Mouse (Mus musculus) left cerebral cortex, postnatal 36 days (tissue): ENCODE results near the gene Lrrfip2. TPM values are rescaled to one million over a fixed set of nuclear protein-coding genes. Genes with fewer than 3 reads are reported as not detected.

Source experiments
- DNase-seq, 2 experiments: peaks; one replicate each; pipeline ENCODE4 v3.0.0; 2021 to 2022; ENCODE audit warnings: low spot score in 2 of 2, mixed read lengths in 1 of 2
- intact Hi-C: fragments of 180-260 bp; cut with DNase I; formaldehyde crosslinking; loops from one replicate; pipeline ENCODE4 v1.15.1; 2025
- total RNA-seq, 2 experiments: library from RNA; stranded (reverse); gene quantifications; 2 replicates each; pipeline ENCODE4 v1.2.3; 2021

Lrrfip2 gene
- total RNA-seq, 2 experiments from 2014 or later, result 37.1 to 47.9 TPM

DNA sequence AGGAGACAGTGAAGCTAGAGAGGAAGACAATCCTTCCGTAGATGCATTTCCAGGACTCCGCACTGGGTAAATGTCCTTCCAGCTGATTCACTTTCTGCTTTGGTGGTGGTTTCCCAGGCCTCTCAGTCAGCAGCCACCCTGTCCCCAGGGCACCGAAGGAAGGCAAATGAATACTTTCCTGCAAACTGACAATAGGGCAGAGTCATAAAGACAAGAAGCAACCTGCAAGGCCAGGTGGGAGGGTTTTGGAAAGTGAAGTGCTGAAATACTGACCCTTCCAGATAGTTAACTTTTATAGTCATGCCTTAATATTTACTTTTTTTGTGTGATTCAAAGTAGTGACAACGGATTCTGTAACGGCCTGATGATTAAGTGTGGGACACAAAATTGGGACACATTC, 13.5 kb upstream of the Lrrfip2 start:
- intact Hi-C loops, result no loop called here

DNA sequence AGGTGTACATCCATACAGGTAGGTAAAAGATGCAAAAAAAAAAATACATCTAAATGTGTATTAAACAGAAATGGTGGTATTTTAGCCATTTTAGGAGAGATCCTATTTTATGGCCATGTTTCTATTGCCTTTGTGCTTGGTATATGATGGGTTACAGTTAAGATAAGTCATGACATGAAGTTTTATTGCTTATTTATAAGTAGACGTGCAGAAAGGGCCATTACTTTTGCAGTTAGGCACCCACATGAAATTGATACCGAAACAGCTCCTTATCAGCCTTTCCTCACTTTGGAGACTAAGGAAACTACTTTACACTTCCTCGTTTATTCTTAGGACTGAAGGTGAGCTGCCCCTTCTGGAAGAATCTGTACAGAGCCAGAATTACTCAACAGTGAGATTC, 9.5 kb upstream of the Lrrfip2 start:
- DNase-seq, result no peak
- intact Hi-C loops, result no loop called here

More for the DNA sequence above, 13.5 kb upstream of the Lrrfip2 start:
- DNase-seq, result no peak

DNA sequence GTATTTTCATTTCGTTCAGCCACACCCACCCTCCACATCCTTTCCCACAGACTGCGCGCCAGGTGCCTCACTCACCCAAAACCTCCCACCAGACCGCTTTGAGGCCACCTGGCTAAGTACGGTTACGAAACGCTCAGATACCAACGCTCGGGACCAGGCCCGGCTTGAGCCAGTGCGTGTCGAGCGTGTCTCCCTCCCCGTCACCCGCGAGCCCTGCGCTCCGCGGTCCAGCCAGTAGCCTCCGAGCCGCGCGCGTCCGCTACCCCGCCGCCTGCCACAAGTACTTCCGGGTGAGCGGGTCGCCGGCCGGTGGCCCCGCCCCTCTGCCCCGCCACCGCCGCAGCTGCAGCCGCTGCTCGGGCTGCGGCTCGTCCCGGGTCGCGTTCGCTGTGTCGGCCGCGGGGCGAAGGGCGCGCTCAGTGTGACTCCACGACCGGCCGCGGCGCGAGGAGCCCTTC, 431 bp downstream of the Lrrfip2 start:
- intact Hi-C loops, result loop anchor here (5.0 kb wide), 2 partner anchors 89 to 154 kb away; partner anchors contain the start of genes Epm2aip1 and Mlh1
- peak; percentile 82 to 85 for DNase-seq

DNA sequence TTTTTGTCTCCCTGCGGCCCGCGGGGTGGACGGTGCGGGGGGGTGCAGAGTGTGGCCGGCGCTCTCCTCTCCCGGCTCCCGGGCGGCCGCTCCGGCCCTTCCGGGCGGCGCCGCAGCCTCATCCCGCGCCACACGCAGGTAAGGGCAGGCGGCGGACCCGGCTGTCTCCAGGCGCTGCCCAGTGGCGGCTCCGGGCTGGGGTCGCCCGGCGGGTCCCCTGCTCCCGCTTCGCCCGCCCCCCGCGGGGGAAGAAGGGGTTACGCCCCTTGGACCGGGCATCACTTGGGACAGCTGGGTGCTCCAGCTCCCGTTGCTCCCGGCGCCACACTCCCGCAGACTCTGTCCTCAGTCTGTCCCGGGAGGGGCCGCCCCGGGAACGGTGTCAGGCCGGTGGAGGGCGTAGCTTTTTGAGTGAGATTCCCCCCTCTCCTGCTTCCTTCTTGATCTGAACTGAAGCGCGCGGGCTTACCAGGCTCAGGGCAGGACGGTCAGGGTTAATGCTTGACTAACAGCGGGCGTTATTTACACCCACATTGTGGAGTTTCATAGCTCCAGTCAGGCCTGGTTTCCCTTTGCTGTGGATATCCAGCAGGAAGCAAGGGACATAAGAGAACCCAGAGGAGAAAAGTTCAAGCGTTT, 979 bp downstream of the Lrrfip2 start:
- intact Hi-C loops, result loop anchor here (5.0 kb wide), 2 partner anchors 89 to 154 kb away; partner anchors contain the start of genes Epm2aip1 and Mlh1
- peak; percentile 48 to 51 for DNase-seq

DNA sequence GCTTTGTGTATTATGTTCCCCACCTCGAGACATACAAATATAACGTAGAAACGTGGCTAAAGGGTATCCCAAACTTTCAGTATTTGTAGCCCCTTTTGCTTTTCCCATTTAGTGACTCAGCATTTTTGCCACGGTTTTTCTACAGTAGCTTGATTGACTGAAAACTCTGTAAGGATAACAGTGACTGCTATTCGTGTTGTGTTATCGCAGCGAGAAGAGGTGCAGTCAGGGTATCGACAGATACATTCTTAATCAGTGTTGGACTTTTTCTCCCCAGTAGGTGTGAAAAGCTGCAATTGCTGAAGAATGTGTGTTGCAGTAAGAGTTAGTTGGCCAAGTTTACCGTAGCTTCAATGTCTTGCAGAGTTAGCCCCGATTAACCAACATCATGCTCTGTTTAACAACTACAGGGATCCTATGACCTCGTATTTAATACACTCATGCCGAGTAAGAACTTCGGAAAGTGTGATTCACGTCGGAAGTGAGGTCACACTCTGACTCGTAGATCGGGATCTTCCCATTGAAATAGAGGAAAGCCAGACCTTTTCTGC, 1.6 kb downstream of the Lrrfip2 start:
- DNase-seq, result no peak
- intact Hi-C loops, result loop anchor here (5.0 kb wide), 2 partner anchors 88 to 153 kb away; partner anchors contain the start of genes Epm2aip1 and Mlh1

DNA sequence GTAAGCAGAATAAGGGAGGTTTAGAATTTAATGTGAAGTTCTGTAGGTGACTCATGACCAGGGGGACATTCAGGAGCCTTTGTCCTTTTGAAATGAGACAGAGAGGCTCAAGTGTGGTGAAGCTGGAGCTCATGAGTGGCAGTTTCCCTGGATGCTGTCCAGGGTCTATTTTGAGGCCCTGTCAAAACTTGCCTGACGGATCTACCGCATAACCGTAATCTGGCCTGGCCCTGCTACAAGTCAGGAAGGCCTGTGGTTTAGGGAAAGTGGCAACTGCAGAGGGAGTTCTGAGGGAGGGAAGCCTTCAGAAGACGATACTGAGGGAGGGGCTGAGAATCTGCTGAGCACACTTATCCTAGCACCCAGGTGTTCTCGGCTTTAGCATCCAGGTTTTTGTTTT, 5.1 kb downstream of the Lrrfip2 start:
- DNase-seq, result no peak
- intact Hi-C loops, result no loop called here

DNA sequence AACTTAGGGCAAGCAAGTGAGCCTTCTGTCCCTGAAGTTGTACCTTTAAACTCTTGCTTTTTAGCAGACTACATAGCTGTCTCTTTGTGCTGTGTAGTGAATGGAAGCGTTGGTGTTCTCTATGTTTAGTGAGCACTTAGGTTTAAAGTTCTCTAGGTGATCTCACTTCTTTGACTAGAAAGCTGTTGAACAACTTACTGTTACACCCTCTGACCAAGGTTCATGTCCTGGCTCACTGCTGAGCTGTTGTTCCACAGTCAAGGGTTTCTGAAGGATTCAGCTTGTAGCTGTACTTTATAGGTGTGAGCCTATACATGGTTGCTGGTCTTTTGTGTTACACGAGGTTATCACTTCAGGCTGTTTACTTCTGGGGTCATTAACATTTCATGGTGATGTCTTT, 5.9 kb downstream of the Lrrfip2 start:
- intact Hi-C loops, result no loop called here
- no peak for DNase-seq

DNA sequence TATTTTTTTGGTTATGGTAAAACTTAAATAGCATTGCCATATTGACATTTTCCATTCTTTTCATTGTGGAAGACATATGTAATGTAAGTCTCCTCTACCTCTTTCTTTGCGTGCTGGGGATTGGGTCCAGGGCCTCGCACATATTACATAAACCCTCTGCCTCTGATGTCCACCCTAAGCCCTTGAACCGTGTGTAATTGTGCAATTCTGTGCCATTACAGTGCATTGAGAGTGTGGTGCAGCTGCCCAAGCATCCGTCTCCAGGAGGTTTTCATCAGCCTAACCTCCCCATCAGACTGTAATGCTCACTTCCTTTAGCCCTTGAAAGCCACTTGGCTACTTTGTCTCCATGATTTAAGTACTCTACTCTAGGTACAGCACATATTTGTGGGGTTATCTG, 7.0 kb downstream of the Lrrfip2 start:
- intact Hi-C loops, result no loop called here

DNA sequence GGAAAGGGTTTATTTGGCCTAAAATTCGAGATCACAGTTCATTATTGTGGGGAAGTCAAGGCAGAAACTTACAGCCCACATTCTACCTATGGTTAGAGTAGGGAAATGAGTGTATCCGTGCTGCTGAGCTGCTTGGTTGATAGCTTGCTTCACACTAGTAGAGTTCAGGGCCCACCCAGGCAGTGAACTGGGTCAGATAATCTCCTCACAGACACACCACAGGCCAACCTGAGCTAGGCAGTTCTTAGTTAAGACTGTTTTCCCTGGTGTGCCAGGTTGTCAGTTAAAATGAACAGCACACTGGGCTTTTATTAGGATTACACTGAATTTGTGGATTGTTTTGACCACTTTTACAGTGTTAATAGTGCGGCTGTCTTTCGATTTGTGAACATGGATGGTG, 9.3 kb downstream of the Lrrfip2 start:
- intact Hi-C loops, result no loop called here
- DNase-seq, result no peak

More for the DNA sequence above, 7.0 kb downstream of the Lrrfip2 start:
- no peak for DNase-seq

DNA sequence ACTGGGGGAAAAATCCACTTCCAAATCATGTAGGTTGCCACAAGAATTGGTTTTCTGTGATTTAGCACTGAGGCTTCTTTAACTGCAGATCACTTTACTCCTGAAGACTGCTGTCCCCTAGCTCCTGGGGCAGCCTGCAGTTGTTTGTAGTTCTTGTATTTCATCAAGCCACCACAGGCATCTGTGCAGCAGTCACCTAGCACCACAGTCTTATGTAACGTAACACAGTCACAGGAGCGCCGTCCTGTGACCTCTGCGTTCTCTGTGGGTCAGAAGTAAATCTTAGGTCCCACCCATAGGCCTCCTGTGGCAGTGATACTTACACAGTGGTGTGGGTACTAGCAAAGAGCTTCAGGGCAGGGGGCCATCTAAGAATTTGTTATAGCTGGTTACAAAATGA, 10.4 kb downstream of the Lrrfip2 start:
- no peak for DNase-seq
- intact Hi-C loops, result no loop called here

DNA sequence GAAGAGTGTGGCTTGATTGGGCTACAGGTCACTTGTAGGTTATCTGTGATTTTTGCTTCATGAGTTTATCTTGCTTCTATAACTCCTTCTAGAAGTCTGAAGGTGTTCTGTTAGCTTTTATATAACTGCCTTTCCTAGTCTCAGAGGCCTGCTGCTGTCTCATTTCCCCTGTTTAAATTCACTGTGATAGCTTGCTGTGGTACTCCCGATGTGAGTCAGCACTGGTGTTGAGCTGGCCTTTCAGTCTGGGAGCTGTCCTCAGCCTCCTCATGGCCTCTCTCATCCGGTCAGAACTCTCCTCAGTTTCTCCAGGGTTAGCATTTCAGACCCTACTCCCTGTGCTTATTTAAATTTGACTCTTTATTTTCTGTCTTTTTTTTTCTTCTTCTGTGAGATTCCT, 12.7 kb downstream of the Lrrfip2 start:
- no peak for DNase-seq
- intact Hi-C loops, result no loop called here

DNA sequence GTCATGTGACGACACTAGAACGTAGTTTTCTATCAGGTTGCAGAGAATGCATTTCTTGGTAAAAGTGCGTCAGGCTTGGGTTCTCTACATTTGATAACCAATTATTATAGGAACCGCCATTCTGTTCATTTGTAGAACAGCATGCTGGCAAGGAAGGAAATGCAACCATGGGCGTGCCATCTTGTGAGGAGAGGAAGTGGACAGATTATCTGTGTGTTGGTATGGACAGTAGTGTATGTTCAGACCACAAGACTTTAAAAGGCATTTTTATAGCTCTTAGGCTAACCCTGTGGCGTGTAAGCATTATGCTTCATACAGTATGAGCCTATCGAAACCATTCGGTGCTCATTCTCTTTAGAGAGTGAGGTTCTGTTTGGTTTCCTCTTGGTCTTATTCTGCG, 20.8 kb downstream of the Lrrfip2 start:
- DNase-seq, result no peak
- intact Hi-C loops, result no loop called here

DNA sequence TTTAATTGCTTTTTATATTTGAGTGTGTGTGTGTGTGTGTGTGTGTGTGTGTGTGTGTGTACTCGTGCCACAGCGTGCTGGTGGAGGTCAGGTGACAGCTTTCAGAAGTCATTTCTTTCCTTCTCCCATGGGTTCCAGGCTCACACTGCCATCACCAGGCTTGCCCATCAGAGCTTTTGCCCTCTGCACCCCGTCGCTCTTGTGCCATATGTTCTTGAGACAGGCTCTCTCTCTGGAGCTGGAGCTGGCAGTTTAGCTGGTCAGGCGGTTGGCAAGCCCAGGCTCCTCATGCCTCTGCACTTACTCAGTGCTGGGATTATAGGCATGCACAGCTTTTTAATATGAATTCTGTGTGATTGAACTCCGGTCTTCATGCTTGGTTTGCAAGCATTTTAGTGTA, 25.3 kb downstream of the Lrrfip2 start:
- intact Hi-C loops, result no loop called here
- DNase-seq, result no peak

DNA sequence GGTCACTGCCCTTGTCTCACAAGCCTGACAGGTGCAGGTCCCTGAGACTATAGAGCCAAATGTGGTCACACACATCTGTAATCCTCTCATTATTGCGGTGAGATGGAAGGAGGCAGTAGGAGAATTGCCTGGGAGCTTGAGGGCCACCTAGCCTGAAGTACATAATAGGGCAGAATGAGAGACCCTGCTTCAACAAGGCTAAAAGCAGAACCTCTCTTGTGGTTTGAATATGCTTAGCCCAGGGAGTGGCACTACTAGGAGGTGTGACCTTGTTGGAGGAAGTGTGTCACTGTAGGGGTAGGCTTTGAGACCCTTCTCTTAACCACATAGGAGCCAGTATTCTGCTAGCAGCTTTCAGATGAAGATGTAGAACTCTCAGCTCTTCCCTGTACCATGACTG, 26.0 kb downstream of the Lrrfip2 start:
- DNase-seq, result no peak
- intact Hi-C loops, result no loop called here

DNA sequence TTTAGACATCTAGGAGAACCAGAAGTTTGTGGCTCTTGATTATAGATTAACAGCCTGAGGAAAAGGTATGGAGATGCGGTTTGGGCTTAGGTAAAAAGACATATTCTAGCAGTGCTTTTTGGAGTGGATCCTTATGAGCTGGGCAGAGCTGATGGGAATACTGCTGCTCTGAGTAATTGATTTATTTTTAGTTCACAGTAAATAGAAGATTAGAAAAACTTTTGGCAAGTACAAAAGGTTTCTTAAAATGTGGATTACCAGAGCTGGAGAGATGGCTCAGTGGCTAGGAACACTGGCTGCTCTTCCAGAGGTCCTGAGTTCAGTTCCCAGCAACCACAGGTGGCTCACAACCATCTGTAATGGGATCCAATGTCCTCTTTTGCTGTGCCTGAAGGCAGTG, 27.3 kb downstream of the Lrrfip2 start:
- intact Hi-C loops, result no loop called here
- no peak for DNase-seq

DNA sequence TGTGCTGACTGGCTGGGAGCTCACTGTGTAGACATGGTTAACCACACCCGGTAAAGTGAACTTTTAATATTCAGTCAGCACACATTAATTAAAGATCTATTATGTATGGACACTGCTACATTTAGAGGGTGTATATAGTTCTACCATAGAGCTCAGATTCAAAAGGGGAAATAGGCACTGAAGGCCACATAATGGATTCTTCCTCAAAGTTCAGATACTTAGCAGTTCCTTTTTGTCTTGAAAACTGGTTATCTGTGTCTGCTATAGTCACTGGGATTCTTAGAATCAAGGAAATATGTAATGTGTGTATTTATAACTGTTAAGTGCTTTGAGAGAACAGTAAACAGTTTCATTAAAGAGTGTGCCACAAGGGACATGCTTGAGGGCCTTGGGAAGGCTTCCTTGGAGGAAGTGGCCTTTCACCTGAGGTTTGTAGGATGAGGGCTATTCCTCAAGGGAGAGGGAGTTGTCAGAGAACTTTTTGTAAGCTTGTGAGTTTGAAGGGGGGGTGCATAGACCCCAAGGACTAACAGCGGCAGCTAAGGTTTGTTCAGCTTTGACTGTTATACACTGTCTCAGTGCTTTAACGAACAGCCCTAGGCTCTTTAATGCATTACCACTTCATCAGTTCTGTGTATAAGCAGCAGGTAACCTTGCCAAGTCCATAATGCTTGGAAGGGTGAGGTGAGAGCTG, 28.3 kb downstream of the Lrrfip2 start:
- intact Hi-C loops, result no loop called here
- no peak for DNase-seq

DNA sequence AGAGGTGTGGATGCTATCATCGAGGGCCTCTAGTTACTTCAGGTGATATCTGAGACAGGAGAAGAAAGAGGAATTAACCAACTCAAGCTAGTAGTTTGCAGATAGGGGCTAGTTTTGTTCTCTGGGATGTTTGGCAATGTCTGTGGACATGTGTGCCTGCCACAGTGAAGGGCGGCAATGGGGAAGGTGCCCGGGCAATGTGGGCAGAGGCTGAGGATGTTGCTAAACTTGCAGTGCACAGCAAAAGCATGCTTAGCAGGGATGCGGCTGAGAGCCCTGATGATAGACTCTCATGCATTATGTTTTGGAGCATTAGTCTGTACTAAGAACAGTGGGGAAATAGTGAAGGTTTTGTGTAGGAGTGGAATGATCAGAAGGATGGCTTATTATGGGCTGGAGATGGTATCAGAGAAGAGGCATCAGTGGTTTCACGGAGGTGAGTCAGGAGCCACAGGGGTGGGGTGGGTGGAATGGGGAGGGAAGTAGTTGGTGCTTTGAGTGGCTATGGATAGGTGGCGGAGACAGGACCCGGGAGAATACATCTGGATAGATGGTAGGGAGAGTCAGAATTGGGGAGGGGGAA, 28.9 kb downstream of the Lrrfip2 start:
- DNase-seq, result no peak
- intact Hi-C loops, result no loop called here

DNA sequence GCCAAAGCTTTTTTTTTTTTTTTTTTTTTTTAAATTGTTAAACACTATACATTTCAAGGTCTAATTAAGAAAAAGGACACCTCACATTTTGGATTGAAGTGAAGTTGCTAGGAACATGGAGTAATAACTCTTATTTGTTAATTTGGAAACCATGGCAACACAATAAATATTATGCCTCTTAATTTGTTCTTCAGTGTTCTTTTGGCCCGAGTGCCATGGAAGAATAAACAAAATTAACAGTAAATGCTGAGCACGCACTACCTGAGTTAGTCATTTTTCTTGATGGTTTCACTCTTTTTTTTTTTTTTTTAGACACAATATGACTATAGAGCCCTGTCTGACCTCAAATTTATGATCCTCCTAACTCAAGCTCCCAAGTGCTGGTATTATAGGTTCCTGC, 30.6 kb downstream of the Lrrfip2 start:
- no peak for DNase-seq
- intact Hi-C loops, result no loop called here

DNA sequence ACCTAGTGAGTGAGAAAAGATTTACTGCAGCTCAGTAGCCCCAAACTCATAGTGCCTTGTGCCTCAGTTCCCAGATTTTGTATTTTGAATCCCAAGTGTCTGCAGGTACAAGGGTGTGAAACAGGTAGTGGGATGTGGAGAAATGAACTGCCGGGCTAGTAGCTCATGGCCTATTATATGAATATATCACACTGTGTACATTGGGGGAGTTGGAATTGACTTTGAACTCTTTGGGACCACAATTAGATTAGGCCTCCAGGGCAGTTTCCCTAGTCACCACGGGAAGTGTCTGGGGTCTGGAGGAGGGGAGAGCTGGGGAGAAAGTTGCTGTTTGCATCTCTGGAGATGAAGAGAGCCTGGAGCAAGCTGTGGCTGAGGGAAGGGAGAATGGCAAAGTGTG, 31.0 kb downstream of the Lrrfip2 start:
- intact Hi-C loops, result no loop called here
- DNase-seq, result no peak

DNA sequence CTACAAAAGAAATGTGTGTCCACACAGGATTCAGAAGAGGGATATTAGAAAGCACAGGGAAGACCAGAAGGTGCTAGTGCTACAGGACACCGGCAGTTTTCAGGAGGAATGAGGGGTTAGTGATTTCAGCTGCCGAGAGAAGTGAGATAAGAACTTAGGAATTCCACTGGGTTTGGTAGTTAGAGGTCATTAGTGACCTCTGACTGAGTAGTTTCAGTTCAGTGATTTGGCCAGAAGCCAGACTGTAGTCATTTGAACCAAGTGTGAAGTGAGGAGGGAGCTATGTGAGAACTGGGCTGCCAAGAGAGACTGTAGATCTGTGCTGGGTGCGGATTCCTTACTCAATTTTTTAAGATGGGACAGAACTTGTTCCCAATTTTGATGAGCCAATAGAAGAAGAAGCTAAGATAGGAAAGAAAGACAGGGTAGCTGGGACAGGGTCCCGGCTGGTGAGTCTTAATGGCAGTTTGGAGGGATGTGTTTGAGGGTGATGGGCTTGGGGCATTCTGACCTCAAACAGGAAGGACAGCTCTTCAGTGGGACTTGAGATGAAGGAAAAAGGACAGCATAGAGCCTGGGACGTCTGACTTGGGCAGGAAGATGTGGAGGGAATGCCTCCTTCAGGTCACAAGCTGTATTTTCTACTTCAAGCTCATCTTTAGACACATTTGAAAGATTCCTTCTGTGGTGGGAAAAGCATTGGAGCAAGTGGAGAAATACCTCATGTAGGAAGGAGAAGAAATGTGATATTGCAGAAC, 32.0 kb downstream of the Lrrfip2 start:
- intact Hi-C loops, result no loop called here
- no peak for DNase-seq
